Mouse (Mus musculus): Measurements from ENCODE around the gene Zbtb9. TPM values are rescaled to one million over a fixed set of nuclear protein-coding genes. Genes with fewer than 3 reads are reported as not detected.
"Not testable (repeated sequence)": the region's sequence is repeated elsewhere in the genome, so short reads cannot be mapped to it uniquely, and the experiment has no call there.

The Zbtb9 gene
- 10 to 100 TPM; 14.8 to 15.7 TPM for total RNA-seq (2021)
- long read RNA-seq, experiment 1, partial matches to known transcripts: 0 of 11 reads
- long read RNA-seq, experiment 1, other reads (novel, unspliced or antisense): 9 of 11 reads
- long read RNA-seq, experiment 2, transcript Zbtb9-201 (2 exons, 2,796 nt): major isoform, 5 of 12 reads
- long read RNA-seq, experiment 2, partial matches to known transcripts: 0 of 12 reads
- long read RNA-seq, experiment 2, other reads (novel, unspliced or antisense): 7 of 12 reads

- peak within 1 kb of the TSS; percentile 94 for H3K27ac ChIP-seq
- DNase-seq (ENCODE audit: low spot score in 2 of 2): peak; percentile 95 to 96
- TF ChIP-seq CTCF (conservative IDR thresholded peaks at IDR 0.05): no peak
- H3K4me3 ChIP-seq: peak within 1 kb of the TSS; percentile 84
Observed at GRCm38 (mm10) chr17:26972703-26973574, at the start of gene Zbtb9. Zbtb9 (plus strand) TSS chr17:26973167.

- not testable (repeated sequence) for H3K4me3 ChIP-seq; H3K27ac ChIP-seq; DNase-seq (ENCODE audit: low spot score in 2 of 2)
Observed at GRCm38 (mm10) chr17:26925414-26925813, 47.6 kb upstream of the Zbtb9 start.

- TF ChIP-seq CTCF (conservative IDR thresholded peaks at IDR 0.05): peak; percentile 68
- H3K4me3 ChIP-seq; H3K27ac ChIP-seq; DNase-seq (ENCODE audit: low spot score in 2 of 2): not testable (repeated sequence)
Observed at GRCm38 (mm10) chr17:26931795-26932194, 41.2 kb upstream of the Zbtb9 start.

DNA sequence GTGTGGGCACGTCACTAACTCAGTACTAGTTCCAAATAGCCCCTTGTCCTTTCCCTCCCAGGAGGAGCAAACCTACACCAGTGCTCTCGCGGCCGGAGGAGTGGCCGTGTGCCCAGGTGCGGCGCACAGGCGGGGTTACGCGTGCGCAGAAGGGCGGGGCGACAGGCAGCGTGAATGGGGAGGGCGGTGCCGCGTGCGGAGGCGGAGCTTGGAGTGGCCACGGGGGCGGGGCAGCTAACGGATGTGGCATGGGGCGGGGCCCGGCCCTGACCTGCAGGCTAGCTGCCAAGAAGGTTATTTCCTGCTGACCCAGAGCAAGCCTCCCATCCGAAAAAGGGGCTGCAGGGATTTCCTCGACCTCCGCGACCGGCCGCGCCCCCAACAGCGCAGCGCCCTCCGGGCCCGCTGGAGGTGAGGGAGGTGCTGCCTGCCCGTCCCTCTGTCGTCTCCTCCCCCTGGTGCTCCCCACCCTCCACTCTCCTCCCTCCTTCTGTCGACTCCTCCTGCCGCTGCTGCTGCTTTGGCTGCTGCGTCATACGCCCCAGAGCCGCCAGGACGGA is 40.0 kb upstream of the Zbtb9 start, which contains the start of gene Phf1:
Phf1 (plus strand) TSS at position 214 of the 560 bp plus-strand sequence.
- no peak; the same call in 1 of the 2 replicates for TF ChIP-seq CTCF (conservative IDR thresholded peaks at IDR 0.05)
- H3K4me3 ChIP-seq: peak within 1 kb of the TSS; percentile 93

GRCm38 (mm10) chr17:26933419-26933818 is 39.5 kb upstream of the Zbtb9 start:
- TF ChIP-seq CTCF (conservative IDR thresholded peaks at IDR 0.05): no peak
- no peak for DNase-seq (ENCODE audit: low spot score in 2 of 2)
- H3K4me3 ChIP-seq: peak overlapping the region; percentile 93
- peak overlapping the region; percentile 95 for H3K27ac ChIP-seq

More for the DNA sequence above, 40.0 kb upstream of the Zbtb9 start, which contains the start of gene Phf1:
- DNase-seq (ENCODE audit: low spot score in 2 of 2): peak; percentile 94 to 95
- peak within 1 kb of the TSS; percentile 95 for H3K27ac ChIP-seq

DNA sequence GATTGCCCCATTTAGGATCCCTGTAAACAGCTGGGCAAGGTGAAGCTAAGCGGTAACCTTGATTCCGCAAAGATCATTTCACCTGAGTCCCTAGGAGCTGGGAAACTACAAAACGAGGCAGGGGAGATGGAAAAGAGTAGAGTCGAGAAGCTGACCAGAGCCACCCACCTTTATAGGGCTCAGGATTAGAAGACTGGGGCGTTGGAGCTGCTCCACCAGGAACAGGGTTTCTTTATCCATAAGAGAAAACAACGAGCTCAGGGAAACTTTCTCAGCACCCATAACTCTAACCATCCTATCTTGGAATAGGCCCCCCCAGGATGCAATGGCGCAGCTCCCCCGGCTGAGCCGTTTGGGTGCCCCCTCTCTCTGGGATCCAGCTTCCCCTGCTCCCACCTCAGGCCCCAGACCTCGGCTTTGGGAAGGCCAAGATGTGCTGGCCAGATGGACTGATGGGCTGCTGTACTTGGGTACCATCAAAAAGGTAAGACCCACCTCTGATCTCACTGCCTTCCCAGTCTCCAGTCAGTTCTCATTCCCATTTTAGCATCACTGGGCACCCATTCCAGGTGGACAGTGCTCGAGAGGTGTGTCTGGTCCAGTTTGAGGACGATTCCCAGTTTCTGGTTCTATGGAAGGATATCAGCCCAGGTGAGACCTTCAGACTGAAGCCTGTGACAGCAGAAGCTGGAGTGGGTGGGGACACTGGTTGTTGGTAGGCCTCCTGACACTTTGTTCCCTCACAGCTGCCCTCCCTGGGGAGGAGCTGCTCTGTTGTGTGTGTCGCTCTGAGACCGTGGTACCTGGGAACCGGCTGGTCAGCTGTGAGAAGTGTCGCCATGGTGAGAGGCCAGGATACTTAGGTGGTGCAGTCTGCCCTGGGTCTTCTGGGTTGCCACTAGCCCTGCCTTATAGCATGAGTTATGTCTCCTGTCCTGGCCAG is 38.8 kb upstream of the Zbtb9 start:
- peak overlapping the region; percentile 95 for H3K27ac ChIP-seq
- no peak for TF ChIP-seq CTCF (conservative IDR thresholded peaks at IDR 0.05)
- peak overlapping the region; percentile 93 for H3K4me3 ChIP-seq
- DNase-seq (ENCODE audit: low spot score in 2 of 2): no peak

DNA sequence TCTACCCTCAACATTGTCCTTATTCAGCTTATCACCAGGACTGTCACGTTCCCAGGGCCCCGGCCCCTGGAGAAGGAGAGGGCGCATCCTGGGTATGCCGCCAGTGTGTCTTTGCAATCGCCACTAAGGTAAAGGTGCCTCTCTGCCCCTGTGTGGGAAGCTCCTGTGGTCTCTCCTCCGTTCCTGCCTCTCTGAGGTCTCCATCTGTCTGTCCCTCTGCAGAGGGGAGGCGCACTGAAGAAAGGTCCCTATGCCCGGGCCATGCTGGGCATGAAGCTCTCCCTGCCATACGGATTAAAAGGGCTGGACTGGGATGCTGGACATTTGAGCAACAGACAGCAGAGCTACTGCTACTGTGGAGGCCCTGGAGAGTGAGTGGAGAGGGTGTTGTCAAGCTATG is 37.9 kb upstream of the Zbtb9 start:
- Histone ChIP-seq H3K4me3 (no peak overlapping the region), H3K27ac (no peak overlapping the region)
- DNase-seq (ENCODE audit: low spot score in 2 of 2): no peak
- no peak for TF ChIP-seq CTCF (conservative IDR thresholded peaks at IDR 0.05)

- Histone ChIP-seq H3K4me3 (no peak overlapping the region), H3K27ac (no peak overlapping the region)
- no peak for DNase-seq (ENCODE audit: low spot score in 2 of 2)
- TF ChIP-seq CTCF (conservative IDR thresholded peaks at IDR 0.05): no peak
Observed at GRCm38 (mm10) chr17:26936453-26936852, 36.5 kb upstream of the Zbtb9 start.

GRCm38 (mm10) chr17:26936921-26937695 is 35.9 kb upstream of the Zbtb9 start:
- no peak overlapping the region for H3K27ac ChIP-seq
- no peak overlapping the region for H3K4me3 ChIP-seq
- DNase-seq (ENCODE audit: low spot score in 2 of 2): no peak
- TF ChIP-seq CTCF (conservative IDR thresholded peaks at IDR 0.05): no peak

- TF ChIP-seq CTCF (conservative IDR thresholded peaks at IDR 0.05): no peak
- peak overlapping the region; percentile 61 for H3K4me3 ChIP-seq
- no peak for DNase-seq (ENCODE audit: low spot score in 2 of 2)
- peak overlapping the region; percentile 91 for H3K27ac ChIP-seq
Observed at GRCm38 (mm10) chr17:26937883-26938695, 34.9 kb upstream of the Zbtb9 start.

GRCm38 (mm10) chr17:26938731-26939130 is 34.2 kb upstream of the Zbtb9 start:
- Histone ChIP-seq H3K4me3 (peak overlapping the region; percentile 61), H3K27ac (peak overlapping the region; percentile 91)
- DNase-seq (ENCODE audit: low spot score in 2 of 2): no peak
- no peak for TF ChIP-seq CTCF (conservative IDR thresholded peaks at IDR 0.05)
